Mouse (Mus musculus): ENCODE measurements around the gene Rbm44.

Rbm44 gene

DNA sequence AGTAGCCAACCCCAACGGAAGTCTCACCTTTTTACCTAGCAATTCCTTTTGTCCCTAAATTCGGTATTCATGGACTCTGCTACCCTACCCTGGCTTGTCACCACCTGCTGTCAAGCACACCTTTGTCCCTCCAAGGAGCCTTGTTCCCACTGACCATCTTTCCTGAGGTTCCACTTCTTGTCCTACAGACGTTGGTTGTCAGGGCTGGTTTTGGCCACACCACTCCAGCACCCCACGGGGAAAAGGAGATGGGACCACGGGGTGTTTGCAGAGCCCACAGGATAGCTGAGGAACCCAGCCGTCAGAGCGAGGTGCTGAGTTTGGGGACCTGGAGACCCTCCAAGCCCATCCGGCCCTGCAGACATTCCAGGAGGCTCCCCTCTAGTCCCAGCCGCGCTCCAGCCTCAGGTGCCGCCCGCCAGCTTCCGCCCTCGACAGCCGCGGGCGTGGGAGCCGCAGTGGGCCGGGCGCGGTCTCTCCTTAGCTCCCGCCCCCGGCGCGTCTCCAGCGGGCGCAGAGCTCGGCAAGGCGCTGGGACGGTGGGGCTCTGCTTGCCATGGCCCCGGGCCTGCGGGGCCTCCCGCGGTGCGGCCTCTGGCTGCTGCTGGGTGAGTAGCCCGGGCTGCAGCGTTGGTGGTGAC, 34.8 kb downstream of the Rbm44 start, which contains the start of gene Ramp1:
TSS of gene Ramp1 (plus strand) at position 290 of the 641 bp plus-strand sequence.
- peak; percentile 86 for DNase-seq

DNA sequence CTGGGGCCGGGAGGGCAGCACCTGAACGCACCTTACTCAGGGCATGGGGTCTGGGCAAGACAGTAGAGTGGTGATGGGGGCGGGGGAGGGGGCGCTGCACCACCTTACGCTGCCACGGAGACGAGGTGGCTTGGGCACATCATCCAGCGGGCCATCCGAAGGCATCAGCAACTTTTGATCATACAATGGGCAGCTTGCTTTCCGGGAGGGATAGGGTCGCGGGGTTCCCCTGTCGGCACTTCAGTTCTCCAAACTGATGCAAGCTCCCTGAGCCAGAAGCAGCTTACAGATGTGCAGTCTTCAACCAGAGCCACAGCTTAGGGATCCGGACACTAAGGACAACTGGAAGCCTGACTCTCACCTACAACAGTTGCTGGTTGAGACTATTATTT, 35.3 kb downstream of the Rbm44 start:
- no peak for DNase-seq

DNA sequence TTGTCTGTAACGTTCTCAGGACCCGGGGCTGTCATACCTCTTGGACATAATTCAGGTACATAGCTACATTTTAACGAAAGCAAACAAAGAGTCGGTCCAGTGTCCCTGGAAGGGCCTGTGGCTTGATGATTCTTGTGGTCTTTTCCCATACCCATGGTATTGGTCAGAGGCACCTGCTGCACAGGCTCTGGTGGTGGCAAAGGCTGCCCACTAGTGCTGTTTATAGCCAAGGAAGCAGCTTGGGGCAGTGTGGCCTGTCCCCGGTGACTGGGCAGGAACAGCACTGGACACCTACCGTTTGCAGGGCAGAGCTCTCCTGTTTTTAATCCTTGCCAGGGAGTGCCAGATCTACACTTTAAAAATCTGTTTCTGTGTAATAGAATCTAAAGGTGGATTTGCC, 35.8 kb downstream of the Rbm44 start:
- DNase-seq: no peak

DNA sequence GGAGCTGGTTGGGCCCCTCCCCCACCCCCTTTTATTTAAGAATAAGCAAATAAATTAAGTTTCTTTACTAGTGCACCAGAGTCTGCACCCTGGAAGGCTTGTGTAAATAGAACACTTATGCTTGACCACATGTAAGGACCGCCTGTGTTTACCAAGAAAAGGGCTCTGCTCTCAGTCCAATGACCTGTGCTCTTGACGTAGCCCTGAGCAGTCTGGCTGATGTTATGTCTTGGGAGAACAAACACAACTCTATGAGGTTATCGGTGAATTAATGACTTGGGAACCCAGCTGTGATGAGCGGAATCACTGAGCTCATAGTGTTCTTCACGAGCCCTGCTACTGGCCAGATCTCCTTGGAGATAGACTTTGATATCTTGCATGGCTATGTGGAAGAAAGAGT, 36.4 kb downstream of the Rbm44 start:
- no peak for DNase-seq

DNA sequence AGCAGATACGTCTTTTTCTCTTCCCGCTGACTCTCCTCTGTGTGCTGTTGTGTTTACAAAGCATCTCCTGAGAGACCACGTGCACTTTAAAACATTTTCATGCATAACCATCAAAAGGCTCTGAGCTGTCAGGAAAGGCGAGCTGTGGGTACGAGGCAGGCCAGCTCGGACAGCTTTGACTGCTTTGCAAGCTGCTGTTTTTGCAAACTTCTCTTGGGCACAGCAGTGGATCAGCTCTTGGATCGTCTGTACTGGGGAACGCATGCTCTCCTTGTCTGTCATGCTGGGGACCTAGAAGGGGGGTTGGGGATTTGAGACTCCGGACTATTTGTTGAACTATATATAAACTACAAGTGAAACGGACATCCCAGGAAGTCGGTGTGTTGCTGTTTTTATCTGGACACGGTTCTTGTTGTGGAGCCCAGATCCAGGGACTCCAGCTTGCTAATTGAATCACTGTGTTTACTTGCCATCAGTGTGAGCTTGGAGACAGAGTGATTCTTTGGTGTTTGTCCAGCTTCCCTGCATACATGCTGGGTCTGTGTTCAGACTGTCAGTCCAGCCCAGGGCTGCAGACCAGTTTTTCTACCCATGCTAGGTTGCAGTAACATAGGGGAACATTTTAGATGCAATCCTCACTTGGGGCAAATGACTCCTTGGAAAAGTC, 37.0 kb downstream of the Rbm44 start:
- DNase-seq: no peak

DNA sequence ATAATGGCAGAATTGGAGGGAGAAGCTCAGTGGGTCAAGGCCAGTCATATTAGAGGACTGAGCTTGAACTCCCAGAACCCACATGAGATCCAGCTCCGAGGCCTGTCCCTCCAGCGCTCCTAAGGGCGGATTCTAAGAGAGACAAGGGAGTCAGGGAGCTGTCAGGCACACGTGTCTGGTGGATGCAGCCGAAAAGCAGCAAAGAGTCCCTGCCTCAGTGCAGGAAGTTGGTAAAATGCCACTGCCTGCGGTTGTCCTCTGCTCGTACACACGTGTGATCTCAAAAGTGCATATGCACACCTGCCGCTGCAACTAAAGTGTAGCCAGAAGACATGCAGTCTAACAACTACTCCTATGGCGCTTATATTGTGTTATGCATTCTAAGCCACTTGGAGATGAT, 38.4 kb downstream of the Rbm44 start:
- peak; percentile 69 for DNase-seq

DNA sequence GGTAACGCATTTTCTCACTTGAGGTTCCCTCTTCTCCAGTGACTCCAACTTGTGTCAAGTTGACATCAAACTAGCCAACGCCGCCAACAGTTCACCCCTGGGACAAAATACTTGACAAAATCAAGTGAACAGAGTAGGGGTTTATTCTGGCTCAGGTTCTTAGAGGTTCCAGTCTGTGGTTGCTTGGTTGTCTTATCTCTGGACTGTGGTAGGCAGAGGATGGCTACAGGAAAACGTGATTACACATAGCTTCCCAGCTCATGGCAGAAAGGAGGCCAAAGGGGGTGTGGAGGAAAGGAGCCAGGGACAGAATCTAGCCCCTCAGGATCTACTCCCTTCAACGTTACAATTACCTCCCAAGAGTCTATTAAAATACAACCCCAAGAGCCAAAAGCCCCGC, 41.8 kb downstream of the Rbm44 start:
- DNase-seq: no peak

DNA sequence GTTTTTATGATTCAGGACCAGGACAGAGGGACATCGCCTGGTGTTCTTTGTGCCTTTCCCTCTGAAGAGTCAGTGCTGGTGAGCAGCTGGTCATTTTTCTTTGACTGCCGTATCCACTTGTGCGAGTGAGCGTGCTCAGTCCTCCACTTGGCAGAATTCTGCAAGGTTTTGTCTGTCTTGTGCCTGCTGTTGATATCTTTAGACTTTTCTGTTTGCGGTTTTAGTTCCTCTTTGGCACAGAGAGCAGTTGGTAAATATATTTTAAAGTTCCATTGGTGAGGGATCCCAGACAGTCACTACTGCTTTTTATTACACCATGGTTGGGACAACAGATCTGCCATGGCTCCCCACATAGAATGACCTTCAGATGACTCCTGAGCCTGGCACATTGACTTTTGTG, 42.4 kb downstream of the Rbm44 start:
- DNase-seq: no peak

DNA sequence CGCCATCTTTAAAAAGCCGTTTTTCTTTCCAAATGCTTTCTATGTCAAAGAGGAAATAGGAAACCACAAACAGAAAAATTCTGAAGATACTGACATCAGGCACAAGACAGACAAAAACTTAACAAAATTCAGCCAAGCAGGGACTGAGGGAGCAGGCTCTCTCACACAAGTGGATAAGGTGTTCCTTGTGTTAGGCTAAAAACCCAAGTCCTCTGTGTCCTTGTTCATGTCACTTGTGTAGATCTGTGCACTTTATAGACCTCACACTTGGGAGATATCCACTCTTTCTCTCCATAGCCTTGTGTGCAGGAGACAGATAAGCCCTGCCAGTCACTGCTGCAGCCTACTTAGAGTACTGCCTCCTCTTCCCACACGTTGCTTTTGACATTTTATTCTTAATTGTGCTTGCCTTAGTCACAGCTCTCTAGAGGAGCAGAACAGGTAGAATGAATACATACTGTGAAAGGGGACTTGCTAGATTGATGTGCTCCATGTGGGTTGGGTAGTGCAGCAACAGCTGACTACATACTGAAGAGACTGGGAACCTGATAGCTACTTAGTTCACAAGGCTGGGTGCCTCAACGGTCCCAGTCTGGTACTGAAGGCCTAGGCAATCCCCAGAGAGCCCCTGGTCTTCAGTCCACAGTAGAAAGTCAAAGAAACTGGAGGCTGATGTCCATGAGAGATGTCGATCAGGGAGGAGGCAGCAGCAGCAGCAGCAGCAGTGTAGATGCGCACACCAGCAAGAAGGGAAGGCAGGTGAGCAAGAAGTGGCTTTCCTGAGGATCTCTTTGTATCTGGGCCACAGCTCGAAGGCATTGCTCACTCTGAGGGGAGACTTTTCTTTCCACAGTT, 43.1 kb downstream of the Rbm44 start:
- peak; percentile 56 for DNase-seq

DNA sequence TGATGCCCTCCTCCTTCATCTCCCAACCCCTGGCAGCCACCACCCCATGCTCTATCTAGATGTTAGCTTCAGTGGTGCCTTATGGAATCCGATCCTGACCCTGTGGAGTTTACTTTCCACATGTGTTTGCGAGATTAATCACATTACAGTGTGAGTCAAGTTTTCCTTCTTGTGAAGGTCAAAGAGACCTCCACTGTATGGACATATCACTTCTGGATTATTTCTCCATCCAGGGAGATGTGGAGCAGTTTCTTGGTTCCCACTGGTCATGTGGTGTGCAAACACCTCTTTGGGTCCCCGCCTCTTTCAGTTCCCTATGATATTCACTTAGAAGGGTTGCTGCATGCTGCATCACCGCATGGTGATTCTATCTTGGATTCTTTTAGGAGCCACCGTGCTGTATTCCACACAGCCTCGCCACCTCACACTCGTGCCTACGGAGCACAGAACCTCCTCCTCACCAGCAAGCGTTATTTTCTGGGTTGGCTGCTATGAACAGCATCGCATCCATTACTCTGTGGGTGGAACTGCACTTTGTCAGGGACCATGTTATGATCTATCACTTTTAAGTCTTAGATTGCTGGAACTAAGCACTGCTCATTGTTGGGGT, 44.1 kb downstream of the Rbm44 start:
- no peak for DNase-seq

DNA sequence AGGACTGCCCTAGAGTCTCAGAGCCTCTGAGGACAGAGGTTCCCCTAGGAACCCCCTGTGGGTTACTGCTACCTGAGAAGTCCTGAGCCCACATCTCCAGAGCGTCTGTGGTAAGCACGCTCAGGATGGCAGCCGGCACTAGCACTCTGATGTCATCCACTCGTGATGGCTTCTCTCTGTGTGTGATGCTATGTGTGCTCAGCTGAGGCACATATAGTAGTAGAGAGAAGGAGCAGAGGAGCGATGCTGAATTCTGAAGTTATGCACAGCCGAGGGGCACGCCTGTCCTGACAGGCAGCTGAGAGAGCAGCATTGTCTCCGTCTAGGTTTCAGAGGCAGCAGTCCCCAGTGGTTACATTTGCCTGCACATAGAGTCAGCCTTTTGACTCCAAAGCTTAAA, 47.3 kb downstream of the Rbm44 start:
- DNase-seq: peak; percentile 56

DNA sequence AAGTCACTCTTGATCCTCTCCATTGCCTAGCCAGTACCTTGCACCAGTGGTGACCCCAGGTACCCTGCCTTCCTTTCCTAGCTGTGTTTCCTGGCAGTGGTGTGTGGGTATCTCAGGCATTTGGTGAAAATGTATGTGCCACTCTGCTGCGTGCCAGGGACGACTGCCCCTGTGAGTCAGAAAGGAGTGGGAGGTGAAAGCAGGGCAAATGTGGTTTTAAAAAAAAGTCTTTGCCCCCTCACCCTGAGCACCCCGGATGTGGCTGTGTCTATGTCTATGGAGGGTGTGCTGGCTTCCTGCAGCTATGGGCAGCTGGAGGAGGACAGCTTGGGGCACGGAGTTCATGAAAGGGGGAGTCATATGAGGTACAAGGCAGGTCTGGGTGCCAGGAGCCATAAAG, 48.4 kb downstream of the Rbm44 start:
- peak; percentile 84 for DNase-seq

DNA sequence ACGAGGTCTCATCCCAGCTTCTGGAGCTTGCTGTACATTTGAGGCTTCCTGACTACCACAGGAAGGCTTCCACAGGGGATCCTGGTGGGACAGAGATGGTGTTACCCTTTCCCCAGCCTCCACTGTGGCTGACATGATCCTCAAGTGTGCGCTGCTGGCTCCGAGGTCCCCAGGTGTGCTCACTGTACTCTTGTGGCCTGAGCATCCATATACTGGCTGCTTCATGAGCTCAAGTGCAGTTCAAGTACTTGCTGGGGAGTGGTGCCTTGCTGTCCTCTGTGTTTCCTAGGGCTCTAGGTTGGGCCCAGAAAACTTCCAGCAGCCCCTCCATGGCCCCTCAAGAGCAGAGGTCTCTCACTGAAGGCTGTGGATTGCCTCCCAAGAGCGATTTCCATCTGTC, 48.8 kb downstream of the Rbm44 start:
- DNase-seq: no peak

DNA sequence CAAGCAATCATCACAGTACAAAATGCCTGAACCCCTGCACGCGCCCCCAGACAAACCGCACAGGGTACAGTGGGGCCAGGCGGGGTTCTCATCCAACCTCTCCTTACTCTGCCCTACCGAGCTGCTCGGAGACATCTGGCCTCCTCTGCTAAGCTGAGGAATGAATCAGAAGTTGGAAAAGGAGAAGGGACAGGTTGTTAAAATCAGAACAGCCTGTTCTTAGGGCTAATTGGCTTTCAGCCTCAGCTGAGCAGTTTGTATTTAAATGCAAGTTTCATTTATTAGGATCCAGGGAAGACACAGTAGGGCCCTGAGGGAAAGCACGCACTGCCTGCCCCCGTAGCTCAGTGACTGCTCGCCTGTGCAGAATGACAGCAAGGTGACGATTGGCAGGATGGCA, 54.9 kb downstream of the Rbm44 start:
- DNase-seq: no peak

DNA sequence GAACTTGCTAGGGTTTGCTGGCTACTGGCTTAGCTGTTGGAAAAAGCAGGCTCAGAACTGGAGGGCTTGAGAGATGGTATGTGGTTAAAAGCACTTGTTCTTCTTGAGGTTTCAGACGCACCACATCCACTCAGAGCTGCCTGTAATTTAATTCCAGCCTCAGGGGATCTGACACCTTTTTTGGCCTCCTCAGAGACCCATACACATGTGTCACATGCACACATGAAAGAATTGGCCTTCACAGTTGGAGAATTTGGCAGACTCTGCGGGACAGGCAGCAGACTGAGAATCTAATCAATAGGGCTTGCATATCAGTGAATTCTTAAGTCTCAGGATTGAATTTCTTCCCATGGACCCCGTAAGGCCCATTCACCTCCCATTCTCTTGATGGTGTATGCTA, 56.2 kb downstream of the Rbm44 start:
- no peak for DNase-seq

DNA sequence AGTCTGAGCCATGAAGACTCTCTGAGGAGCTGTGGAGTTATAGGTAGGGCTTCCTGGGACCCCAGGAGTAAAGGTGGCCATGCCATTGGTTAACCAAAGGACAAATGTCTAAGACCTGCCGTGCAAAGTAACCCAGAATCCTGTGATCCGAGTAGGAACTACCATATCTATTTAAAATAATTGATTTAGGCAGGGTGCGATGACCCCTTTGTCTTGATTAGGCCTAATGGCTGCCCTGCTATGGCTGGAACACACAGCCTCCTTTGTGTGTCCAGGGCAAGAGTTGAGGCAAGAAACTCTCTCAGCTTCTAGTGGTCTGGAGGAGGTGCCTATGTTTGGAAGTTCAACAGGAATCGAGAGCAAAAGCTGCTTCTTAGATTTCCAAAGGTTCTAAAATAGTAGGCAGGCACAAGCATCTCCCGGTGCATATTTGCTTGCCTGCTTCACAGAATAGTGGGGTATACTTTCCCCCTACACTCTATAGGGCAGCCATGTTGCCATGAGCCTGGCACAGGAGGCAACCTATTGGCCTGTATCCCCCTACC, 59.4 kb downstream of the Rbm44 start:
- no peak for DNase-seq

DNA sequence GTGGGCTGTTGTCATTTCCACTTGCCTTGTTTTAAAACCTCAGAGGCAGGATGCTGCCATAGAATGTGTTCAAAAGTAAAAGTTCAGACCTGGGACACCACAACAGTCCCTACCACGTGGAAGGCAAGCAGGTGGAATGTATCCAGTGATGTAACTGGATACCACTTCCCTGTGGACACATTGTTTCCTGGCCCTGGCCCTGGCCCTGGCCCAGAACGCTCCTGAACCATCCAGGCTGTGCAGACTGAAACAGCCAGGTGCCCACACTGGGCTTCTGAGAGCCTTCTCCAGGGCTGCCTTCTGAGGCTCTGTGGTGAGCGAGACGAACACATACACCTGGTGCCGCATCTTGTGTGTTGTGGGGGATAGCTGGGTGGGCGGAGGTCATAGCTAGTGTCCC, 60.8 kb downstream of the Rbm44 start:
- no peak for DNase-seq

DNA sequence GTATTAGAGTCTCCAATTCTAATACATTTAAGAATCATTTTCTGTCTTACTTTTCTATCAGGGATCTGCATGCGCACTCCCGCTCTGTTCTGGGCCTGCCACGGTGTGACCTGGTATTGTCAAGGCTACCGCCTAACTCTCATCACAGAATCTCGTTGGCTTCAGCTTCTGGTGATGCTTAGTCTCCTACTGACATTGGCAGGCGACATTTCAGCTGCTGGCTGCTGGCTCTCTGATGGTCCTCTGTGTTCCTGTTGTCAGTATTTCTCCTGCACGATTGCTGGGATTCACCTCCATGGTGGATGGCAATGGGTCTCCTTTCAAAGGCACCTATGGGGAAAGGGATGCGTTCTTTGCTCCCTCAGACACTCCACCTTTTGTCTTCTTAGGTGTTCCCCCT, 61.4 kb downstream of the Rbm44 start:
- no peak for DNase-seq

DNA sequence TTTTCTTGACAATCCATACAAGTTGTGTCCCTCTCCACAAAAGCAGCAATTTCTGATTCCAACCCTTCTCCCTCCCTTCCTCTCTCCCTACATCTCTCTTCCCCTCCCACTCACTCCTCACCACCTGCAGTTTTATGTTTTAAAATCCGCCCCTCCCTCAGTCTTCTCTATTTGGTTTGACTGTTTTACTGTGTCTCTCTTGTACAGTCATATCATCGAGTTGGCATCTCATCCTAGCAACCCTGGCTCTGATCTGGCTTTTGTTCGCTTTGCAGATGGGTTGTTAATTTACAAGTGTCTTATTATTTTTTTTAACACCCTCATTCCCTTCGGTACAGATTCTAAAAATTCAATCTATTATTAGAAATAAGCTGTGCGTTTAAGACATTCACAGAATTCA, 62.0 kb downstream of the Rbm44 start:
- no peak for DNase-seq

DNA sequence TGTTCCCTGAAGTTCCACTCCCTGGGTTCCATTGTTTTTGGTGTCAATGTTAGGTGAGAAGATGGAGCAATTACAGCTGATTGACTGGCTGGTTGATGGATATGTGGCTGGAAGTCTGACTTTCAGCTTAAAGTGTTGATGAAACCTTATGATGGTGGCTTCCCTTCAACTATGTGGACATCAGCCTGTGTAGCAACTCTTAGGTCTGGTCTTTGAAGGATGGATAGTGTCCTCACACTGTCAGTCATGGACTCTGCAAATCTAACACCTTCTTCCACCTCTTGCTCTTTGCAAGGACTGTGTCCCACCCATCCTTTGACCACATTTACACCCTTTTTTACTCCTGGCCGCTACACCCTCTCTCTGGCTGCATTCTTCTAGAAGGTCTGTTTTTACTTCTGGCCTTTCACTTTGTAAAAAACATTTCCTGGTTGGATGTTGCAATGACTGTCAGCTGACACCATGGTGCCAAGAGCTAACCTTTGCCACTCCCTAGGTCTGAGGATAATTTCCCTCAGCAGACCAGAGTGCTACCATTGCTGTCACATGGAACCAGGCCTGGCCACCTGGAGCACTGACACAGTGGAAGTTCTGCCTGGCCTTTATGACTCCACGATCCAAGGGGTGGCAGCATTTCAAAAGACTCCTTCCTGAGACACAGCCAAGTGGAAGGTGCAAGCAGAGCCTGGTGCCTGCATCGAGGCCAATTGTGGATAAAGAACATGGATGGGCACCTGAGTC, 62.6 kb downstream of the Rbm44 start:
- no peak for DNase-seq

DNA sequence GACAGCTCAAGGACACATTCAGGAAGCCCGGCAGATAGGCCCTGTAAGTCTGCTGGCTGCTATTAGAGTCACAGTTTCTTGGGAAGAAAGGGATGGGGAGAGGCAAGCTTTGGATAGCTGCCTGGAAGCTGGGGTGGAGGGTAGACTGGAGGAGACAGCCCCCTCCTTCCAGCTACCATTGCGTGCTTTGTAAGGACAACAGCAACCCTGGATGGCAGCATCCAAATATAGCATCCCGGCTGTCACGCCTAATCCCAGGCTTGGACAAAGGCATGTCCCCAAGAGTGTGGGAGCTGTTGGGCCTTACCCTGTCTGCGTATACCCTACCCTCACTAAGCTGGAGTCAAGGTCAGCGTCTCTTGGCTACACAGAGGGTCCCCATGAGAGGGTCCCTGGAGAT, 64.5 kb downstream of the Rbm44 start:
- no peak for DNase-seq

DNA sequence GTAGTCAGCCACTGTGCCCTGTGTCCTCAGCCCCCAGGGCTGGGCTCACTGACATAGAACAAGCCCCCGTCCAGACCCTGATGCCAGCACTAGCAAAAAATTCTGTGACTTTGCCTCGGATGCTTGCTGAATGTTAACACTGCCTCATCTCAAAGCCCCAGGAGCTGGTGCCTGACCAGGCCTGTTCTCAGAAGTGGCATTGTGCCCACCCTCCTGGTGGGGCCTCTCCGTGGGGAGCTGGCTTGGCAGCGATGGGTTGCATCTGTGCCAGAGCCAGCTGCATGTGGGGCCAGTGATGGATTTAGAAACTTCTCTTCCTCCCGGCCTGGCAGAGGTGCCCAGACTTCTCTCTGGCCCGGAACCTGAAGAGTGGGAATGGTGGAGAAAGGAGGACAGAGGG, 64.9 kb downstream of the Rbm44 start:
- no peak for DNase-seq

DNA sequence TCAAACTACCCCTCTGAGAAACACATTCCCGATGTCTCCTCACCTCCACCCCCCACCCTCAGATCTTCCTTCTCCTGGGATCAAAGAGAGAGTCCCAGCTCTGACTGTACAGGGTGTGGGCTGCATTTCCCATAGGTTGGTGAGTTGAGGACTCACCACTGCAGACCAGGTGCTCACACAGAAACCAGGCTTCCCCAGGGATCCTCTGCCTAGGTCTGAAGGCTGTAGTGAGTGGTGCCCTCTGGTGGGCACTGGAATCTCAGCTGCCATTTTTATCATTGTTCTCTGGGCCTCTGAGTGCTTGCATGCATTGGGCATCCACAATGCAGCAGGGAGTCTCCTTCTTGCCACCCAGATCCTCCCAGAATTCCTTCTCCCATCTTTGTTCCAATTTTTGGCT, 66.2 kb downstream of the Rbm44 start:
- peak; percentile 84 for DNase-seq

All from thymus, postnatal 25 days (tissue).